ENCODE assay signal across 22 mouse cellular contexts in genomic region chr13:16641611-16642449, GRCm38 (mm10).
DNase-seq lines count a peak whose midpoint lies in the region; ATAC-seq and TF ChIP-seq lines count a peak whose summit lies in the region.
"Had no signal": no experiment of that assay in that cellular context is flagged by ENCODE, and none has a peak within 500 bp of the region (broad histone marks: within the 10 kb centered on the region; RNA-seq: fewer than 3 reads in every experiment).

No protein-coding gene starts in this region.

- peak overlapping the region; percentile 69 for H3K27ac ChIP-seq in forebrain, embryonic 15.5 days (replicated peaks)
- H3K27ac ChIP-seq in forebrain, postnatal 0 days (ENCODE audit: low read depth, low read length), result no peak overlapping the region
- H3K27ac ChIP-seq: kidney, embryonic 15.5 days; limb, embryonic 12.5 days; liver, embryonic 13.5 days; lung, embryonic 15.5 days had no signal

- no peaks in the 10 kb centered on the region for H3K79me3 ChIP-seq in C2C12 (ENCODE audit: low read depth)

- H3K79me2 ChIP-seq in C2C12 (ENCODE audit: control insufficient read depth, insufficient read depth), result no peaks in the 10 kb centered on the region

- no peak overlapping the region for H3K4me3 ChIP-seq in forebrain, embryonic 15.5 days
- no peak overlapping the region for H3K4me3 ChIP-seq in forebrain, postnatal 0 days (ENCODE audit: low read depth, low read length)
- H3K4me3 ChIP-seq in C2C12 (ENCODE audit: insufficient read depth, poor library complexity, severe bottlenecking), result no peak overlapping the region
- H3K4me3 ChIP-seq: erythroblast, embryonic 14.5 days; heart, embryonic 12.5 days; kidney, embryonic 15.5 days; limb, embryonic 12.5 days; liver, embryonic 13.5 days; lung, embryonic 15.5 days had no signal

- no peaks in the 10 kb centered on the region for H3K27me3 ChIP-seq in forebrain, embryonic 15.5 days
- H3K27me3 ChIP-seq in forebrain, postnatal 0 days (ENCODE audit: insufficient read depth, low read length), result no peaks in the 10 kb centered on the region
- no peaks in the 10 kb centered on the region for H3K27me3 ChIP-seq in C2C12 (ENCODE audit: control insufficient read depth, insufficient read depth, insufficient read length)
- H3K27me3 ChIP-seq: heart, embryonic 12.5 days; kidney, embryonic 15.5 days; limb, embryonic 12.5 days; liver, embryonic 13.5 days; lung, embryonic 15.5 days had no signal

- no peaks in the 10 kb centered on the region for H3K9me3 ChIP-seq in forebrain, embryonic 15.5 days
- H3K9me3 ChIP-seq in forebrain, postnatal 0 days (ENCODE audit: low read length), result no peaks in the 10 kb centered on the region
- H3K9me3 ChIP-seq: heart, embryonic 12.5 days; kidney, embryonic 15.5 days; limb, embryonic 12.5 days; liver, embryonic 13.5 days; lung, embryonic 15.5 days had no signal

- TF ChIP-seq CTCF in forebrain, postnatal 0 days (IDR thresholded peaks at IDR 0.05; ENCODE audit: low read depth), result no peak
- no peak for TF ChIP-seq CTCF in C2C12 (IDR thresholded peaks at IDR 0.05; ENCODE audit: control insufficient read depth, insufficient read depth, insufficient read length)
- no peak for TF ChIP-seq CTCF in brain, embryonic 14.5 days (IDR thresholded peaks at IDR 0.05; ENCODE audit: borderline replicate concordance, extremely low read depth, insufficient read depth, insufficient read length)

- no peak for ATAC-seq in forebrain, embryonic 15.5 days (replicated peaks)
- no peak for ATAC-seq in forebrain, postnatal 0 days
- ATAC-seq: activated CD4-positive, CD25-positive, alpha-beta regulatory T cell, adult 4 months; intestine, postnatal 0 days had no signal

- no peak overlapping the region for H3K9ac ChIP-seq in forebrain, embryonic 15.5 days (replicated peaks)
- no peak overlapping the region for H3K9ac ChIP-seq in forebrain, postnatal 0 days
- H3K9ac ChIP-seq: heart, embryonic 12.5 days; kidney, embryonic 15.5 days; limb, embryonic 12.5 days; liver, embryonic 13.5 days; lung, embryonic 15.5 days had no signal

- WGBS in forebrain, embryonic 15.5 days, result 46% methylated on average over 3 of the region's 3 CpGs
- WGBS in forebrain, postnatal 0 days, result 30% methylated on average over 3 of the region's 3 CpGs

- peaks cover 28% of the 10 kb centered on the region for H3K4me1 ChIP-seq in forebrain, embryonic 15.5 days
- peaks cover 7% of the 10 kb centered on the region; the same call in 1 of the 2 replicates for H3K4me1 ChIP-seq in forebrain, postnatal 0 days (ENCODE audit: insufficient read depth)
- H3K4me1 ChIP-seq: heart, embryonic 12.5 days; kidney, embryonic 15.5 days; limb, embryonic 12.5 days; liver, embryonic 13.5 days had no signal

- no peaks in the 10 kb centered on the region for H3K36me3 ChIP-seq in forebrain, embryonic 15.5 days
- H3K36me3 ChIP-seq in forebrain, postnatal 0 days (ENCODE audit: insufficient read depth), result no peaks in the 10 kb centered on the region
- H3K36me3 ChIP-seq in C2C12 (ENCODE audit: control insufficient read depth, insufficient read depth), result no peaks in the 10 kb centered on the region
- H3K36me3 ChIP-seq: heart, embryonic 12.5 days; kidney, embryonic 15.5 days; limb, embryonic 12.5 days; liver, embryonic 13.5 days; lung, embryonic 15.5 days had no signal

- TF ChIP-seq POLR2A in brain, embryonic 14.5 days (IDR thresholded peaks at IDR 0.05; ENCODE audit: borderline replicate concordance, extremely low read depth, insufficient read depth, insufficient read length, poor library complexity, severe bottlenecking), result no peak

- no peak overlapping the region for H3K4me2 ChIP-seq in forebrain, embryonic 15.5 days (replicated peaks)
- no peak overlapping the region for H3K4me2 ChIP-seq in forebrain, postnatal 0 days (ENCODE audit: low read depth)
- H3K4me2 ChIP-seq: heart, embryonic 12.5 days; kidney, embryonic 15.5 days; limb, embryonic 12.5 days; liver, embryonic 13.5 days; lung, embryonic 15.5 days had no signal

- H3ac ChIP-seq in C2C12 (ENCODE audit: control insufficient read depth, insufficient read length, low read depth), result no peak overlapping the region

- DNase-seq in forebrain, postnatal 0 days, result no peak
- DNase-seq in layer of hippocampus, adult 9-11 months, result peak; percentile 19
- no peak for DNase-seq in layer of hippocampus, adult 8-10 months (ENCODE audit: low spot score in 2 of 2)
- peak; percentile 26 for DNase-seq in brain, embryonic 14.5 days (ENCODE audit: low read depth)
- DNase-seq in cerebellum, adult 9-11 months, result no peak
- no peak for DNase-seq in kidney, postnatal 4 days
- DNase-seq: adrenal gland, postnatal 36 days; B cell, adult 2 months; cerebellum, adult 2 months; heart, postnatal 14 days; liver, embryonic 13.5 days; lung, postnatal 4 days; thymus, postnatal 14 days had no signal

TF ChIP-seq in C2C12, 6 proteins besides CTCF, POLR2A, EP300 and RAD21:
- TF ChIP-seq MYOG (IDR thresholded peaks at IDR 0.05; ENCODE audit: control insufficient read depth, extremely low read depth, insufficient read length) (no peak), MYOD1 (IDR thresholded peaks at IDR 0.05; ENCODE audit: control insufficient read depth, insufficient read length, low read depth) (no peak), FOSL1 (IDR thresholded peaks at IDR 0.05; ENCODE audit: insufficient read depth, low read length, poor library complexity, severe bottlenecking) (peak; percentile 38), CEBPB (IDR thresholded peaks at IDR 0.05; ENCODE audit: low read depth) (no peak), USF1 (IDR thresholded peaks at IDR 0.05; ENCODE audit: low read depth) (no peak), MAX (IDR thresholded peaks at IDR 0.05) (peak; percentile 77)

Comparison
In these comparisons a context has a peak if more than half of its experiments do, and no peak if none do; other contexts are left out.
1. DNase-seq: peak in layer of hippocampus, adult 9-11 months (single experiment) and brain, embryonic 14.5 days (single experiment); none in forebrain, postnatal 0 days (single experiment), layer of hippocampus, adult 8-10 months (0 of 2), cerebellum, adult 9-11 months (single experiment) and kidney, postnatal 4 days (0 of 2).